Mouse (Mus musculus) c-Kit-positive CD71-negative TER-119-negative erythroid progenitor cells, embryonic 14.5 days (primary cell): ENCODE data around the gene A230050P20Rik.

Source experiments
- DNase-seq: peaks from one replicate; pipeline ENCODE4 v3.0.0-alpha.2; 2013; ENCODE audit warnings: low read depth

The A230050P20Rik gene

DNA sequence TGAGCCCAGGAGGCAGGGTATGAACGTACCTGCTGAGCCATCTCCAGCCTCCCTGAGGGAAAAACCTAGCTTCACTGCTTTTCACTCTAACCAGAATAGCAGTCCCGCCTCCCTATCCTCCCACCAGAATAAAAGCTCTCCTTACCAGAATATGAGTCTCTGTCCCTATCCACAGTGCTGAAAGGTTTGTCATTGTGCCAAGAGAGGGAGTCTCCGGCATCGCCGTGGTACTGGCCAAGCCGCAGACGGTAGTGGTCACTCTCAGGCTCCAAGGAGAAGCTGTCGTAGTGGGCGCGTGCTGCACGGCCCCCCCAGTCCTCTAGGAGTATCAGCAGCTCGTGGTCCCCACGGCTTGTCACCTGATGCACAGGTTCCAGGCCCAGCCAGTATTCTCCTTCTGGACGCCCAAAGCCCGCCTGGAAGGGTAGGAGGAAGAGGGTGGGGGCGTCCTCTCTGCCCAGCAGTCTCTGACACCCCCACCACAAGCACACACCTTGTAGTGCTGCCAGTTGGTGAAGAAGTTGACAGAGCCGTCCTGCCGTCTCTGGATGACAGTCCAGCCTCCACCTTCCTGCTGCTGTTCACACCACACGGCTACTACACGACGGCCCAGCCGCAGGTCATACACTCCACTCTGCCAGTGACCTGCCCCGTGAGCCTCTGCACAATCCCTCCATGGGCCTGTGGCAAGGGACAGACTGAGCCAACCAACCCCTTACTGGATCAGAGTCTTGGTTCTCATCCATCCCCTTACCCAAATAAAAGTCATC, 6.8 kb downstream of the A230050P20Rik start:
- DNase-seq: no peak

DNA sequence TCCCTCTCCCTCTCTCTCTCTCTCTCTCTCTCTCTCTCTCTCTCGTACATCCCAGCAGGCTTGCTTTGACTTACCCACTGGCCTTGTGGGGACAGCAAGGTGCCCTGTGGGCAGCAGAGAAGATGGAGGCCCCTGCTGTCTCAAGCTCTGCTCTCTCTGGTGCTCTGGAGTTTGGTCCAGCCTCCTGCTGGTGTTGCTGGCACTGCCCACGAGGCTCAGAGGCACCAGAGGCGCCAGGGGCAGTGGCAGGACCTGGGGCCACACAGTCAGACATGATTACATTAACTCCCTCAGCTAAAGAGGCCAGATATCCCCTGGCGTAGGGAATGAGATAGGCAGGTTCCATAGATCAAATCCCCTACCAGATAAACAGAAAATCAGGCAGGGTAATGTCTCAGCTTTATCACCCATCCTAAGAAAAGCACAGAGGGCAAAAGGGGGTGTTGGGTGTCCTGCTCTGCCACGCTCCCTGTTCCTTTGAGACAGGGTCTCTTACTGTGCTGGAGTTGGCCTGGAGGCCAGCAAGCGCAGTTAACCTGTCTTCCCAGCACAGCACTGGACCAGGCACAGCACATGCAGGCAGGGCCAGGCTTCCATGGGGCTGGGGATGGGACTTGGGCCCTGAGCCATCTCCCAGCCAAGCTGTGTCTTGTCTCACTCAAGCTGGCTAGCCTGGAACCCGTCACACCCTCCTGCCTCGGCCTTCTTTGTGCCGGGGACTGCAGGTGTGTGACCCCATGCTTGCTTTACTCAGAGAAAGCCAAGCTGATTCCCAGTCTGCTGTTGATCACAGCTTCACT, 8.1 kb downstream of the A230050P20Rik start:
- no peak for DNase-seq

GRCm38 (mm10) chr9:20877118-20878040, 8.9 kb downstream of the A230050P20Rik start:
- DNase-seq: no peak

- peak; percentile 98 for DNase-seq
Measured at GRCm38 (mm10) chr9:20878041-20878709, 9.7 kb downstream of the A230050P20Rik start.

DNA sequence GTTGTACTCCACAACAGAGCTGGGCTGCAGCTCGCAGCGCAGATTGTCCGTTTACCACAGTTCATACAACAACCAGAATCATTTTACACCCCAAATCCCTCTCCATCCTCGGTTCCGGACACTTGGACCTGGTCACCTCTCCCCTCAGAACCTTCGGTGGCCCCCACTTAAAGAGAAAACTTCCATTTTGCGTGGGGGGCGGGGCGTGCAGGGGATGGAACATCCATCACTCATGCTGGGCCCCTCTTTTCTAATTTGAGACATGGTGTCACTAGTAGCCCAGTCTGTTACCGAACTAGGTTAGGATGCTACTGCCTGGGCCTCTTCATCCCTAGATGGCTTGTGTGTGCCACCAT, 10.2 kb downstream of the A230050P20Rik start:
- DNase-seq: no peak

- no peak for DNase-seq
Measured at GRCm38 (mm10) chr9:20879097-20879792, 10.8 kb downstream of the A230050P20Rik start, which contains the start of gene Angptl6. Angptl6 (minus strand) TSS chr9:20879727.

- no peak for DNase-seq
Measured at GRCm38 (mm10) chr9:20886563-20886962, 18.1 kb downstream of the A230050P20Rik start.

- no peak for DNase-seq
Measured at GRCm38 (mm10) chr9:20887191-20887590, 18.7 kb downstream of the A230050P20Rik start.

DNA sequence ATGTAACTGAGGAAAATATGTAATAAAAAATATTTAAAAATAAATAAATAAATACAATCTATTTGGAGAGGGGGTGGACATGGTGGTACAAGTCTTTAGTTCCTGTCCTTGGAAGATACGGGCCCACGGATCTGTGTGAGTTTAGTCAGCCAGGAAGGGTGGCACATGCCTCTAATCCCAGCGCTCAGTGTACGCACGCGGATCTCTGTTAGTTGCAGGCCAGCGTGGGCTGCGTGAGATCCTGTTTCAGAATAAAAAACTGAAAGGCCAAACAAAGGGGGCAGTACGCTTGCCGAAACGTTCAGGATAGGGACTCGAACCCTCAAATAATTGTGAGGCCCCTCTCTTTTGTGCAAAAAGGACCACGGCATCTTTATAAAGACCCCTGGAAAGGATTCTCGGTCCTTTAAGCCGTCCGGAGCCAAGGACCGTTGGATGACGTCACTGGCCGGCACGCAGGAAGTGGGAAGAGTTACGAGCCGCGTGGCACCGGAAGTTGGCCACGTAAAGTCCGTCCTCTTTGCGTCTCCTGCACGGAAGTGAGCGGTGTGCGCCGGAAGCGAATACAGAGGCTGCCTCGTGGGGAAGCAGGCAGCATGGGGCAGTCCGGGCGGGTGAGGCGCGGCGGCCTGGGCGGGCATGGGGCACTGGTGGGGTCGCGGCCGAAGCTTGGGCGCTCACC, 19.4 kb downstream of the A230050P20Rik start, which contains the start of gene Ppan:
Gene Ppan, plus strand, starts transcription at position 472 of the 682 bp plus-strand sequence.
- peak; percentile 90 for DNase-seq

- DNase-seq: no peak
Measured at GRCm38 (mm10) chr9:20888386-20888765, 19.9 kb downstream of the A230050P20Rik start.

DNA sequence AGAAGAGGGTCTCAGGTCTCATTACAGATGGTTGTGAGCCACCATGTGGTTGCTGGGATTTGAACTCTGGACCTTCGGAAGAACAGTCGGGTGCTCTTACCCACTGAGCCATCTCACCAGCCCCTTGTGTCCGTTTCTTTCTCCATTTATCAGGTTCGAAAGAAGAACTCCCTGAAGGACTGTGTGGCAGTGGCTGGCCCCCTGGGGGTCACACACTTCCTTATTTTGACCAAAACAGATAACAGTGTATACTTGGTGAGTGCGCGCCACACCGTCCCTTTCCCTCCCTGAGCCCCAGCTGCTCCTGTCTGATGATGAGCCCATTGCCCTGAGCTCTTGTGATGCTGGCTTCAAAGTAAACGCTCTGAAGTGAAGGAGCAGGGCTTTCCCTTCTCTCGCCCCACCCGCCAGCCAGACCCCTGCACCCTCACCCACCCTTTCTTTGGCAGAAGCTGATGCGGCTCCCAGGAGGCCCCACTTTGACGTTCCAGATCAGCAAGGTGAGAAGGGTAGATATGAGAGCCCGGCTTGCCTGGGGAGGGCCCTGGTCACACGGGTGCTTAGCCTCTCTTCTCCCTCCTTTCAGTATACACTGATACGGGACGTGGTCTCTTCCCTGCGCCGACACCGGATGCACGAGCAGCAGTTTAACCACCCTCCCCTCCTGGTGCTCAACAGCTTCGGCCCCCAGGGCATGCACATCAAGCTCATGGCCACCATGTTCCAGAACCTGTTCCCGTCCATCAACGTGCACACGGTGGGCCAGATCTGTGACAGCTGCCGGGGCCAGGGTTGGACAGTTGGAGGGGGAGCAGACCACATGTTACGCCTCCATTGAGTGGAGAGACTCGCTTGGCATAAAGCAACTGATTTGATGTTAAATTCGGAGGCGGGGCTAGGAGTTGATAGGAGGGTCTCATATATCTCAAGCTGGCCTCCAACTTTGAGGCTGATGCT, 21.0 kb downstream of the A230050P20Rik start:
- no peak for DNase-seq

GRCm38 (mm10) chr9:20890411-20890810, 22.0 kb downstream of the A230050P20Rik start:
- no peak for DNase-seq

- DNase-seq: no peak
Measured at GRCm38 (mm10) chr9:20891339-20892103, 23.1 kb downstream of the A230050P20Rik start.

GRCm38 (mm10) chr9:20892104-20892653, 23.7 kb downstream of the A230050P20Rik start:
- no peak for DNase-seq

DNA sequence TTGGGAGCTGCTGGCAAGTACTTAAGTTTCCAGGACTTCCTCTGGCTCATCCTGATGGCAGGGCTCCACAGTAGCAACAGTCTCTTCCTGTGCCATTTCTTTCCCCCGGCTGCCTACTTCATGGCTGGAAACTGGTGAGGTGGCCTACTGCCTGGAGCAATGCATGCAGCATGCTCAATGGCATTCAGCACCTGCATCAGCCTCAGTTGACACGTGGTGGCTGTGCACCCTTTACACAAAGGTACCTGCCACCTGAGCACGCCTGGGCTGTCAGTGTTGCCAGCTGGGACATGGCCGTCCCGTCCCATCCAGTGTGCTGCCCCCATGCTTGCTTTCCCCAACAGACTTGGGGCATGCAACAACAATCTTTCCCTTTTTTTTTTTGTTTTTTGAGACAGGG, 24.6 kb downstream of the A230050P20Rik start:
- no peak for DNase-seq

DNA sequence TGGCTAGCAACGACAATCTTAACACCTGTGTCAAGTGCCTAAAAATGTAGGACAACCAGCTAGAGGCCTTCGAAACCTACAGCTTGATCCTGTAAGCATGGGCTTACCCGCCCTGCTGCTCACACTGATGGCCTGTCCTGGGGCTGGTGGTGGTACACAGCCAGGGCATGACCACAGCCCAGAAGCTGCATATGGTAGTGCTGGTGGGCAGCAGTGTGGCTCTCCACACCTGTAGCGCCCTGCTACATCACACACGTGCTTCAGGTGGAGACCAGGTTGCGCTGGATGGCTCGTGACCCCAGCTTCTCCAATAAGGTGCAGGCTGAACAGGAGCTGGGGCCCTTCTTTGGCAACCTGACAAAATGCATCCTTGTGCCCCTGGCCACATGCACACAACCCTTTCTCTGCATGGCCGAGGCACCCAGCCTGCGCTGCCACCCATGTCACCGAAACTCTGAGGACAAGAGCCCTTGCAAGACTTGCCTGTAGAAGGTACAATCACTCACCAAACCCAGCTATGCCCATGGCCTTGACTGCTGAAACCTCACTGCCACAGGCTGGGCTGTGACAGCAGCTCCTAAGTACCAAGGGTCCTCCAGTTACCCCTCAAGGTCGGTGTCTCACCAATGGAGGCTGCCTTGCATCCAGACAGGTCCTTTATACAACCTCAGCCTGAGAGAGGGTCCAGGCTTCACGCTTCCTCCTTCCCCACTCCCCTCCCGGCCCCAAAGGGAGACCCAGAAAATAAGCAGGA, 25.3 kb downstream of the A230050P20Rik start:
- no peak for DNase-seq

- no peak for DNase-seq
Measured at GRCm38 (mm10) chr9:20894629-20895028, 26.2 kb downstream of the A230050P20Rik start.
